In the genomic region with DNA sequence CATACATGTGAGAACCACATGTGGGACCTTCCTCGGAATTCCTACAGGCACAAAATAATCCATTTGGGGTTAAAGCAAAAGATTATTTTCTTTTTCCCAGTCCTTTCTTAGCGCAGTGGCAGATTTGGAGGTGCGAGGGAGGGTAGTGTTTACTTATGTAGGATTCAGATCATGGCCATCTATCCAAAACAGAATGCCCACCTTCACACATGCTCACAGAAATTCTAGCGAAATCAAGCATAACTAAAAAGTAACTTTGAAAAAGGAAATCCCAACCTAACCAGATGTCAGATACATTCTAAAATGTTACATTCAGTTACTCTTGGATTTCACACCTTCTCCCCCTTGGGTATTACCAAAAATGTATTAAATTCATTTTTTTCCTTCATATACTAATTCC, we compare ENCODE assay signal across 17 mouse cellular contexts.
"Had no signal": no experiment of that assay in that cellular context is flagged by ENCODE, and none has a peak within 500 bp of the region (broad histone marks: within the 10 kb centered on the region; RNA-seq: fewer than 3 reads in every experiment).

No protein-coding gene starts in this region.

- DNase-seq: liver, embryonic 13.5 days; liver, postnatal 0 days; lung, adult 2 months; lung, postnatal 14 days; lung, postnatal 36 days; thymus, adult 18-20 months; thymus, postnatal 14 days; thymus, postnatal 36 days had no signal

- H3K27ac ChIP-seq: liver, embryonic 13.5 days; liver, embryonic 15.5 days; lung, embryonic 15.5 days; macrophage; midbrain, embryonic 13.5 days; midbrain, embryonic 15.5 days; neural tube, embryonic 12.5 days; stomach, embryonic 15.5 days; stomach, postnatal 0 days had no signal

- H3K4me3 ChIP-seq: liver, embryonic 13.5 days; liver, embryonic 15.5 days; lung, embryonic 15.5 days; megakaryocyte, embryonic 14.5 days; midbrain, embryonic 13.5 days; midbrain, embryonic 15.5 days; neural tube, embryonic 12.5 days; stomach, embryonic 15.5 days had no signal
